Mouse (Mus musculus): Measurements from ENCODE around the gene Pax5.

GRCm38 (mm10) chr4:44671486-44671885, 38.8 kb downstream of the Pax5 start:
- TF ChIP-seq POLR2A (IDR thresholded peaks at IDR 0.05; ENCODE audit: low read depth, low read length) = no peak
- no peak for TF ChIP-seq CTCF (IDR thresholded peaks at IDR 0.05; ENCODE audit: borderline replicate concordance, insufficient read depth, low read length)

Measured in embryonic fibroblast, embryonic 13.5 days (primary cell).